Mouse (Mus musculus) cerebellum, postnatal 25 days (tissue): Measurements from ENCODE around the gene Emc6.

Source experiments
- DNase-seq, 2 experiments: peaks; one replicate each; pipeline ENCODE4 v3.0.0; 2021; ENCODE audit warnings: mixed read lengths in 2 of 2

Gene Emc6

DNA sequence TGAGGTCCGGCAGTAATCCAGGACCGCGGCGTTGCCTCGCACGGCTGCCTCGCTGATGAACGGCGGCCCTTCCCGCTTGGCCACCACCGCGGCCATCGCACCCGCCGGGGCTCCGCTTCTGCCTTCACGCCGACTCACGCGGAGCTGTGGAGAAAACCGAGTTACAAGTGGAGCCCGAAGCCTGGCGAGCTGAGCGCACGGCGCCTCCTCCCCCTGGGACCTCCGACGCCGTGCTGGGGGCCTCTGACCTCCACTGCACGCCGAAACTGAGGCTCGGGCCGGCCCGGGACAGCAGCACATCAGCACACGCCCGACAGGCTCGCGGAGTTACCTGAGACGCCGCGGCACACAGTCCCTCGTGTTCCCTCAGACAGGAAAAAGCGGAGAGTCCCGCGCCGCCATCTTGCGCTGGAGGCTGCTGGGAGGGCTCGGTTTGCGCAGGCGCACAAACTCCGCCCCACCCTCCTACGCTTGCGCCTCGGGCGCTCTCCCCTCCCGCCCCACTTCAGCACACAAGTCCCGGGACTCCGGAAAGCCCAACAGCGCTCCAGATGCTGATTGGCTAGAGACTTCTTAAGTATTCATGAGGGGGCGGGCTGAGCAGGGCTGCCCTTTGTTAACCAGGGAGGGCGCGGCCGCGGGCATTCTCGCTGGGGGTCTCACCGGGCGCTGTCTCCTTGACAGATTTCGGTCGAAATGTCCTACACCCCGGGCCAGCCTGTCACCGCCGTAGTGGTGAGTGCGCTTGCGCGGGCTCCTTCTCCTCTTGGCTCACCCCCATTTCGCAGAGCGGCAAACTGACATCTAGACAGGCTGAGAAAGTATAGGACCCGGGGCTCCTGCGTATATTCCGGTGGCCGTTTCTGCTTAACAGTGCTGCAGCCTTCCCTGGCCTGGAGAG lies at the start of gene Emc6, which contains the start of gene Tax1bp3:
Gene Emc6 (minus strand): TSS at position 430 of the 901 bp plus-strand sequence.
Gene Tax1bp3 (plus strand): TSS at position 476 of the 901 bp plus-strand sequence.
- DNase-seq: peak; percentile 96 to 98

DNA sequence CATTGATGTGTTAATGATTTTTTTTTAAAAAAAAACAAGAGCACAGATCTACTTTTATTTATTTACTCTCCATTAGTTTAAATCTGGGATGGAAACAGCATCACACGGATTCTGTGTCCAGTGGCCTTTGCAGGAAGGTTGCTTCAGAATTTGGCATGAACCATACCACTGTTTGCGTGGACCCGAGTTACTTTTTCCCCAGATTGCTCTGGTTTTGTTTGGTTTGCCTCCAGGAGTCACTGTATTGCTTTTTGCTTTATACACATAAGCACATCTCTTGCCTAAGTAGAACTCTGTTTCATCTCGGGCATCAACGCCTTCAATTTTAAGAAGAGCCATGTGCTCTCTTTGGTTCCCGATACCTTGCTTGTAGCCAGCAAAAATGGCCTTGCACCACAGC lies 49.0 kb upstream of the Emc6 start:
- DNase-seq: no peak

DNA sequence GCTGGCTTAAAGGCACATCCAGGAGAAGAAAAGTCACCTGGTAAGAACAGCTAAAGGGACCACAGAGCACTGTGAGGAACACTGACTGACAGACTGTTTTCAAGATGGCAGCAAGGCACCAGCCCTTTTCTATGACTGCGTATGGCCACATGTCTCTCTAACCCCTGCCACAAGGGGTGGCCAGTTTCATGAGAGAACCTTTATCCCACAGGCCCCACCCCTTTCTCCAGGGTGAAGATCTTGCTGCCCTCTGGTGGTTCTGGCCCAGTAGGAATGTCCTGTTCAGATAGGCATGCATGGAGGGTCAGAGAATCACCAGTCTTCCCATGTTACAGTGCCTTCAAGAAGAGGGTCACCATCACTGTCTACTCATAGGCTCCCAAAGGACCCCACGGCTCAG lies 47.1 kb upstream of the Emc6 start:
- DNase-seq: peak in 1 of 2 experiments; percentile 21

DNA sequence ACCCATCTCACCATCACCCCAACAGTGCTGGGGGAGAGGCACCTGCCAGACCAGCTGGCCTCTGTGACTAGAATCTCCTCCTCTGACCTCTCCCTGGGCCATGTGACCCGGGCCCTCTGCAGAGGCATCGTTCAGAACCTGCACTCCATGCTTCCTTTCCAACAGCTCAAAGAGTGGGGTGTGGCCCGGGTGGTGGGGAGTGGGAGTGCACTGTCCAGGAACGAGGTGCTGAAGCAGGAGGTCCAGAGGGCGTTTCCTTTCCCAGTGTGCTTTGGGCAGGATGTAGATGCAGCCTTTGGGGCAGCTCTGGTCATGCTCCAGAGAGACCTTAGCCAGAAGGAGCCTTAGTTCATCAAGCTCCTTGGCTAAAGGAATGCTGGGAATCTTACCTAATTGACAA lies 46.0 kb upstream of the Emc6 start:
- no peak for DNase-seq

DNA sequence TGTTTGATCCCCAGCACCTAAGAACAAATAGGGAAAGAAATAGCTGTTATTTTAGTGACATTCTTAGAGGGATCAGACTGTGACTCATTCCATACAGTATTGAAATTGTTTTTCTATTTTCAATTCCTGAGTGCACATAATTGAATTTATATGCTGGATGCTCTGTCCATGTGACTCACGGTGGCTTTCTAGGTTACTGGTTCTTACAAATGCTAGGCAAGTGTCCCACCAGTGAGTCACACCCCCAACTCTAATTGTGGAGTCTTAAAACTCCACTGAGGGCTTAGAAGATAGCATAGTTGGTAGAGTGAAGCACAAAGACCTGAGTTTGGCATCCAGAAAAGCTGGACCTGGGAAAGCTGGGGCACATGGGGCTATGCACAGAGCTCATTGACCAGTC lies 43.8 kb upstream of the Emc6 start:
- DNase-seq: no peak

DNA sequence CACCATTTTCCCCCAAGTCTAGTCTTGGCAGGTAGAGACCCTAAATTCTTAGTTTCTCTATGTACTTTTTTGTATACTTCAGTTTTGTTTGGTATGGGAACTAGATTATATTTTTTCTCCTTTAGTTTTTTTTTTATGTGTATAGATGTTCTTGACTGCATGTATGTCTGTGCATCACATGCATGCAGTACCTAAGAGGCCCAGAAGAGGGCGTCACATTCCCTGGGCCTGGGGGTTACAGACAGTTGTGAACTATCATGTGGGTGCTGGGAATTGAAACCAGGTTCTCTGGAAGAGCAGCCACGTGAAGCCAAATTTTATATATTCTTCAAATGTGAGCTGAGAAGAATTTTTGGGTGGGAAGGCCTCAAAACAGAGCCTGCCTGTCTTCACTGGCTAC lies 42.8 kb upstream of the Emc6 start:
- no peak for DNase-seq

DNA sequence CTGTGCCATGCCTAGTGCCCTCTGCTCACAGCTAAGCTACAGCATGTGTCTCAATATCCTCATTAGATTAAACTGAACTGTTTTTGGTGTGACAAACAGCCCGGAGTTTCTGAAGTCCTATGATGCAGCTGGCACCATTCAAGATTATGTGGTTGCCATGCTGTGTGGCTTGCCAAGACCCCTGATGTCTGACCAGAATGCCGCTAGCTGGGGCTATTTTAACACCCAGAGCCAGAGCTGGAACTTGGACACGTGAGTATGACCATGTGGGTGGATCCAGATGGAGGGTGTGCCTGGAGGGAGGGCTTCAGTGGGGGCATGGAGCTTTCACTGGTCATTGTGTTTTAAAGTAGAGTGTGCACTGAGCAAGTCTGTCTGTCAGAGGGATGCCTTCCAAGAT lies 37.1 kb upstream of the Emc6 start:
- no peak for DNase-seq

DNA sequence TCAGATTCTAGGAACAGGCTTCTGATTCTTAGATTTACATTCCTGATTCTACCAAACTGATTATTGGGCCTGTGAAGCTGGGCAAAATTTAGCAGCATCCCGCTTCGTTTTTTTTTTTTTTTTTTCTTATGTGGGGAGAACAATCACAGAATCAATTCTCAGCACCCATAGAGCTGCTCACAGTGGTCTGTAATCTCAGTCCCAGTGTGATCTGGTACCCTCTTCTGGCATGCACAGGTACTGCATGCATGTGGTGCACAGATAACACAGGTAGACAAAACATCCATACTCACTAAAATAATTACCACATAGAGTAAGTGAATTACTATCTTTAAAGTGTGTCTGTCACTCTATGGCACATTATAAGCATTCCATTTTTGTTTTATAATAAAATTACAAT lies 30.8 kb upstream of the Emc6 start:
- no peak for DNase-seq

DNA sequence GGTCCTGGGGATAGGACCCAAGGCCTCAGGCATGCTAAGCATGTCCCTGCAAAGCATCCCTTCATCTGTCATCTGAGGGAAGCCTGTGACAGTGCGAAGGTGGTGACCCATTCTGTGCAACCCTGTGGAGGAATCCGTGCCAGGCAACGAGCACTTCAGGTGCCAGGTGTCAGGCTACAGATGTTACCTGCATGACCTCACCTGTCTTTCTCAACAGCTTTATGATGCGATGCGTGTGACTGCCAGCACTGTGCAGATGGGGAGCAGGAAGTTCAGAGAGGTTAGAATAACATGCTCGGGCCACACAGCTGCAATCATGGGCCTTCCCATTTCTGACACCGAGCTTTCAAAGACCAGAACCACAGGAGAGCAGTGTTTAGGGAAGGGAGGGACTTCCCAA lies 28.4 kb upstream of the Emc6 start:
- no peak for DNase-seq

DNA sequence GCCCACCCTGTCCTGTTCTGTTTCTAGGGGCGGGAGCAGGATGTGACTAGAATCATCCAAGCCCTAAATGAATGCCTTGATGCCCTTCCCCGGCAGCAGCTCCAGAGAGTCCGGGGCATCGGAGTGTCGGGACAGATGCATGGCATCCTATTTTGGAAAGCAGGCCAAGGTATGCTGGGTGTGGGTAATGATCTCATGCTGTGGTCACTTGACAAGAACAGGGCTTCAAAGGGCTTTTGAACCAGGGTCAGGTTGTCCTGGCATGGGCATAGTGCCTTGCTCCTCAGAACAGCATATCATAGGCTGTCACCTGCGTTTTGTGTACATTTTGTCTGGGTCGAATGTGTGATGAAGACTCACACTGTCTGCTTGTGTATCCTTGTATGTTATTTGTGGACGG lies 27.1 kb upstream of the Emc6 start:
- no peak for DNase-seq

DNA sequence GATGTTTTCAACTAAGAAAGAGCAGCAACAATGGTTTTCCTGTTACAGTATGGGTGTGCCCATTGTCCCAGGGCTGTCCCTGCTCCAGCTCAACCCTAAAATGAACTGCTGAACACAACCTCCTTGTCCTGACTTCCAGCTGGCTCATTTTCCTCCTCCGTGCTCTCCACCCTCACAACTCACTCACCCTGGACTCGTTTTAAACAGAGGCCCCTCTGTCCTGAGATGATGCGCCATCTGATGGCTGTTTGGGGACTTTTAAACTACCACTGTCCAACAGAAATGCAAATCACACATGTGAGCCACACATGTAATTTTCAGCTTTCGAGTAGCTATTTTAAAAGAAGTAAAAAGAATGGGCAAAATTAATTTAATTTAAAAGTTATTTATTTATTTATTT lies 24.8 kb upstream of the Emc6 start:
- peak in 1 of 2 experiments; percentile 38 for DNase-seq

DNA sequence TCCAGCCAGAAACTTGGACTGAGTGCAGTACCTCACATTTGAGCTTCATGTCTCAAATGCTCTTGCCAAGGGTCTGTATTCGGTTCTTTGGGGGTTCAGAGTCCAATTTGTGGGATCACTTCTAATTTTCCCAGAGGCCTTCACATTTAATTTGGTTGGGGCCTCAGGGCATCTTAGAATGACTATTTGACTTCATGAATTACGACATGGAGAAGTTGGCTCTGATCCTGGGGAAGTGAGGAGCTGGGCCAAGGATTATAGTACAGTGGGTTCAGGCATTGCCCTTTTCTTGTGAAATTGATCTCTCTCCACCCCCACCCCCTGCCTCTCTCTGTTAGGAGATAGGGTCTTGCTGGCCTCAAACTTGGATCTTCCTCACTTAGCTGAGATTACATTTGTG lies 24.2 kb upstream of the Emc6 start:
- DNase-seq: no peak

DNA sequence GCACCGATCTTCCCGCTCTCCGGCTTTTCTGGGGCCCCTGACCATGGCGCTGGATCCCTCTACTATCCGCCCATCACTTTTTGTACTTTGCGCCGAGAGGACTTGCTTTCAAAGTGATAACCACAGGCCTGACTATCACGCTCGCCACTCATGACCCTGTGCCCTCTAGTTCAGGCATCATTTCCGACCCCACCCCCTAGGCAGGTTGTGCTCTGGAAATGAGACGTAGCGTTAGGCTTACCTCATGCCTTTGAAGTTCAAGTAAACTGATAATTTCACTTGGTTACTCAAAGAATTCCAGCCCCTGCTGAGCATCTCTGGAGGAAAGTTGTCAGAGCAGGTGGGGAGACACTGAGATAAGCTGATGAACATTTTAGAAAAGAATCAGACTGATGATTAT lies 23.0 kb upstream of the Emc6 start:
- DNase-seq: no peak

DNA sequence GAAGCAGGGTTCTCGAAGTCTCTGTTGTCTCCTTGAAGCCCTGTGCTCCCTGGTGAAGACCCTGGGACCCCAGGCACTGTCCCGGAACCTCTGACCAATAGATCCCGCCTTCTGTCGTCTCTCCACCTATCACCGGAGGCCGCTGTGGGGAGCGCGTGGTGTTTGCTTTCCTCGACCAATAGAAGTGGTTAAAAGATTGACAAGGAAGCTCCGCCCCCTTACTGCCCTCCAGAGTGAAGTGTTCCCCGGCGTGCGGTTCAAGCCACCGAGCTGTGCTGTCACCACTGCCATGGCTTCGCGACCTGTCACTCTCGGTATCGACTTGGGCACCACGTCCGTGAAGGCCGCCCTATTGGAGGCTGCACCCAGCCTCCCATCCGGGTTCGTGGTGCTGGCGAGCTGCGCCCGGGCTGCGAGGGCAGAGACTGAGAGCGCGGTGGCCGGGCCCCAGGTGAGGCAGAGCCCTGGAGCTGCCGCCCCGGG lies 22.4 kb upstream of the Emc6 start, which contains the start of gene Shpk:
Gene Shpk (plus strand): TSS at position 231 of the 483 bp plus-strand sequence.
- peak; percentile 96 to 97 for DNase-seq

DNA sequence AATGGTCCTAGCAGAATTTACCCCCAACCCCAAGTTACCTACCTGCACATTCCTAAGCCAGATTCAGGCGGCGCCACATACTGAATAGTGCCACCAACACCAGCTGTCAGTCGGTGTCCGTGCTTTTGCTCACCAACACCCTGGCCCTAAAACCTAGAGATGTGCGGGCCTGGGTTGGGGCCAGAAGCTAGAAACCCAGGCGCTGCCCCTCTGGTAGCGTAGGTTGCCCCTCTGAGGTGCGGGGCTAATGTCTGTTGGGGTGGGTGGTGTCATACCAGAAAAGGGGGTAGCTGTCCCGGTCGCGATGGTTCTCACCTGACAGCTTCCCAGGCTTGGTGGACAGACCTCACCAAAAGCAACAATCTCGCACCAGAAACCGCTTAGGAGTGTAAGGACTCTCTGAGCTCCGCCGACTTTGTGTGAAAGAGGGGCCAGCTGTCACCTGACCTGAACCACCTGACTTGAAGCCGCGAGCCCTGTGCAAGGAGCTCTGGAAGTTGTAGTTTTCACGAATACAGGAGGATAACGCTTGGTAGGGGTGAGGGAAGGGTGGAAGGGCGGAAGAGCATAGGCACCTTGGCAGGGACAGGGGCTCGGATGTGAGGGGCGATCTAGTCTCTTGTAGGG lies 21.9 kb upstream of the Emc6 start, which contains the start of gene Ctns:
Gene Ctns (minus strand): TSS at position 440 of the 627 bp plus-strand sequence.
- DNase-seq: peak in 1 of 2 experiments; percentile 87

DNA sequence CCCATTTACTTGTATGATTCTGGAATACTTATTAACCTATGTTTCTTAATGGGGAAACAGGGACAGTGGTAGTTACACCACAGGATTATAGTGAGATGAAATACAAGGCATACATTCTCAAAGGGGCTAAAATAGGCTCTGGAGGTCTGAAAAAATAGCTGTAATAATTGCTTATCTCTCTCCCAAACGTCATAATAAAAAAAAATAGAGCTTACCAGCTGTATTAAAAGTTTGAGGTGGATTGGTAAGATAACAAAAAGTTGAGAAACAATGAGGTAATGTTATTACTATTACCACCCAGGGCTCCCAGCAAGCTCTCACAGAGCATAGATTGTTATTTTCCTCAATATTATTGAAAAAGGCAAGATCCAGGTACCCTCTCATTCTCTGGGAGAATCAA lies 21.4 kb upstream of the Emc6 start:
- DNase-seq: no peak

DNA sequence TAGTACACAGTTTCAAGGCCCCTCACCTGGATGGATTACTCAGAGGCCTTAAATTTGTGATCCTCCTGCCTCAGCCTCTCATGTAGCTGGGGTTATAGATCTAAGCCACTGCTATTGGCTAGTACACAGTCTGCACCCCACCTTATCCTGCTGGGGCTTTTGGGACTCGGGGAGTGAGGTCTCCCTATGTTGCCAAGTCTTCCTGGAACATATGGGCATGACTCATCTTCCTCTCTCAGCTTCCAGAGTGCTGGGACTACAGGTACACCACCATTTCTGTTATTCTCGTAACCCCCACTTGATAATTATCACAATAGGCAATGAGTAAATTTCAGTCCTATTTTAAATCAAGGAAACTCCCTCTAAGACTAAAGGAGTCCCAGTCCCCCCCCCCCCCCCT lies 17.6 kb upstream of the Emc6 start:
- DNase-seq: no peak

DNA sequence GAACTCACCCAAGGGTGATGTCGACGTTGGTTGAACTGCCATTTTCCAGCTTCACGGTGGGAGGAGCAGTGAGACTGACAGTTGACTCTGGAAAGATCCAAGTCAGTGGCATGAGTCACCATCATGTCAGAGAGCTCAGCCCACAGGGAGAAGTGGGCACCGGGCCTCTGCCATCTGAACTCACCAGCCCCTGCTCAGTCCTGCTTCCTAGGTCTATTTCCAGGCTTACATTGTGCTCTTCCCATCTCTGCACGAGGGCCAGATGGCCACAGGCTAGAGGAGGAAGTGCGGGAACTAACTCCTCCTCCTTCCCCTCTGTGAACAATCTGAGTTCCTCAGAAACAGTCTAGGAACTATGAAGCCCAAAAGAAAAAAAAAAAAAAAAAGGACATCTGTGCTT lies 16.2 kb upstream of the Emc6 start:
- DNase-seq: peak; percentile 77 to 82

DNA sequence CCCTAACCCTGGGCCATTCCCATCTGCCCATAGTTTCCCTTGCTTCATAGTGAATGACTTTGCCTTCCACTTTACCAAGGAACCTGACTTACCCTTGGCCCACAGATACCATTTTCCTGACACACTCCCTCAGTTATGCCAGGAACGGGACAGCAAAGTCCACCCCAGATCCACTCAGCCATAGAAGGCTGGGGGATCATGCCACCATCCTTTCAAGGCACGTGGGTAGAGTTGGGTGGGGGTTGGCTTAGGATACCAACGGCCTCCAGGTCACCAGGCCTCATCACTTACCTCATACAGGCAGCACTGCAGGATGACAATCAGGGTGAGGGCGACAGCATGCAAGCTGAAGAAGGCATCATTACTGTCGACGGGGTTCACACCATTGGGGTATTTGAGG lies 10.4 kb upstream of the Emc6 start:
- no peak for DNase-seq

DNA sequence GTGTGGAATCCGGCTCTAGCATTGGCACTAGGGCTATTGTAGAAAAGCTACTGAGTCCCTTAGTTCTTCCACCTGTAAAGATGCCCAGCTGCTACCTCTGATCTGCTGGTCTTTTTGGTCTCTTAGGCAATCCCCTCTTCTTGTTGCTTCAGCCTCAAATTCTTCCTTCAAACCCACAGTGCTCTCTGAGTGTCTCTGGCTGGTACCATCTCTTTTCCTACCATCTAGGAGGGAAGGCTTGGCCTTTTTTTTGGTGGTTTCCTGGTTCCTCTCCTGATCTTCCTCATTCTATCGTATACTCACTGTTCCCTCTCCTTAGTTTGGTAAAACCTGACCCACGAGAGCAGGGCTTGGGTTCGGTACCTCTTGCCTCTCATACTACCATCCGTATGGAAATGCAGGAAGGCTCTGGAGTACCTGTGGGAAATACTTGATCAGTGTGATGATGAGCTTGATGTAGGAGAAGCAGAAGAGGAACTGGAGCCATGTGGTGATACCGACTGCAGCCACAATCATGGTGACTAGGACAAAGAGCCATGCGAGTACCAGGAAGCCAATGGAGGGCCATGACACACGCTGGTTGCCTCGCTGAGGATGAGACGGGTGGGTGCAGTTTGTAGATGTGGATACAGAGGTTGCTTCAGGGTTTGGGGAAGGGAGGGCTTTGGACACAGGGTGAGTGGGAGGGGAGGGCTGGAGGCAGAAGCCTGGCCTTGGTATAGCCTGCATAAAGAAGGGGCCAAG lies 9.2 kb upstream of the Emc6 start:
- DNase-seq: no peak

DNA sequence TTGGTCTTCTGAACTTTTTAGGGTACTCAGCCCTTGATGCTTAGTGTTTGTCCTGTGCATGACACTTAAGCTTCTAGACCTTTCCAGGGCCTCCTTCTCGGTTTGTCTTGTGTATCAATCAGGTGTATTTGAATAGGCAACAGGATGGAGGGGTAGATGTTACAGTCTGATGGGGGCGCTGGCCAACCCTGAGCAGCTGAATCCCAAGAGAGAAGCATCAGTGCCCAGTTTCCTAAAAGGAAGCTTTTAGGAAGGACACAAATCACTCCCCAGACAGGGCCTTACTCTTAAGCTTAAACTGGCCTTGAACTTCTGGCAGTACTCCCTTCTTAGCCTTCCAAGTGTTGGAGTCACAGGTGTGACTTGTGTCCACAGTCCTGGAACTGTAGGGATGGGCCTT lies 1.1 kb upstream of the Emc6 start:
- no peak for DNase-seq

DNA sequence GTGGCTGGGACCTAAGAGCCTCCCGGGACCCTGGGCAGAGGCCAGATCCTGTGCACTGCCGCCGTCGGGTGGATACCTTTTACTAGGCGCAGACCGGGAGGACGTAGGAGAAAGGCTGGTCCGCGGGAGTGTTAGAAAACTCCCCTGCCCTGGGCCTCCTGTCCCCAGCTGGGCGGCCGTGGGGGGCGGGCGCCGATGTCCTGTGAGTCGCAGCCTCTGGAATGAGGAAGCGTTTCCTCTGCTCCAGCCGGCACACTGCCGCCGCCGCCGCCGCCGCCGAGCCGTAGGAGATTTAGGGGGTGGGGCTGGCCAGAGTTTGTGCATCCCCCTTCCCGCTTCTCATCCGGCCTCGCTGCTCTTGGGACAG lies 655 bp upstream of the Emc6 start:
- peak in 1 of 2 experiments; percentile 64 for DNase-seq

DNA sequence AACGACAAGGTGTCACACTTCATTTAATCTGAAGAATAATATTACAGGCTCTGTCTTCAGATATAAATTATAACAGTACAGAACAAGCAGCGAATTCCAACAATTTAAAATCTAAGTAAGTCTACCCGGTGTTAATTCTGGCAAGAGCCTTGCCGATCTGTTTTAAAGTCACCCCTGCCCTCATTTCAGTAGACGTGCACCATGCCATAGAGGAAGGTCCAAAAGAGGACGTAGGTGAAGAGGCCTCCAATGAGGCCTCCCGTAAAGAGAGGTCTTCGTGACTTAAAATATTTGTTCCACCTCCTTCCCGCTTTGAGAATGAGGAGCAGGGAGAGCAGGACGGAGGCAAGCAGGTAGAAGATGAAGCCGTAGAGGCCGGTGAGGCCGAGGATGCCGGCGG lies 651 bp downstream of the Emc6 start:
- DNase-seq: no peak
